Mouse (Mus musculus) embryo, embryonic 10.5 days (tissue): Measurements from ENCODE around the gene Agrp.
"Not testable (repeated sequence)": the region's sequence is repeated elsewhere in the genome, so short reads cannot be mapped to it uniquely, and the experiment has no call there.

ENCODE experiments used
- DNase-seq: peaks from one replicate; pipeline ENCODE4 v3.0.0-alpha.2; 2015; ENCODE audit warnings: low spot score

Agrp gene

GRCm38 (mm10) chr8:105598777-105599176 lies 38.4 kb downstream of the Agrp start:
- no peak for DNase-seq

DNA sequence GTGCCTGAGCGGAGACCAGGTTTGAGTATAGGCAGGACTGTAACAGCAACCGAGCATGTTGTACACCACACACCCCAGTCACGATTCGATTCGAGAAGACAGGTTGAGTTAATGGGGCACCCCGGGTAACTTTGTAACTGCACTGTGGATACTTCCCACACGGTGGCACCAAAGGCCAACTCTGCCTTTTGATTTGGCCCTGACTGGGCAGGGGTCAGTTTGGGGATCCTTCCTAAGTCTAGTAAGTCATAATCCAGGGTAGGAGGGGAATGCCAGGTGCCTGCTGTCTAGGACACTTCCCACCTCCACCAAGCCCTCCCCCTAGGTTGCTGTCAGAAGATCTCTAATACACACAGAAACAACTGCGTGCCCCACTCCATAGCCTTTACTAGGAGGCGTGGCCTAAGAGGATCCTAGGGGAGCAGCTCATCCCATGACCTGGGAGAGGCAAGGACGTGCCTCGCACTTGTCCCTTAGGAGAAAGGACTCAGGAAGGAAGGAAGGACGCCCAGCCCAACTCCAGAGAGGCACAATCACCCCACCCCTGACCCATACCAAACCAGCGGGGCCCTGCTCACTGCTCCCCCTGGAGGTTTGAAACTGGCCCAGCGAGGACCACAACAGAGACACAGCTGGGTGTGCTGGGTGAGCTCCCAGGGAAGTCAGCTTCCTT lies 40.7 kb downstream of the Agrp start:
- DNase-seq = peak; percentile 82

DNA sequence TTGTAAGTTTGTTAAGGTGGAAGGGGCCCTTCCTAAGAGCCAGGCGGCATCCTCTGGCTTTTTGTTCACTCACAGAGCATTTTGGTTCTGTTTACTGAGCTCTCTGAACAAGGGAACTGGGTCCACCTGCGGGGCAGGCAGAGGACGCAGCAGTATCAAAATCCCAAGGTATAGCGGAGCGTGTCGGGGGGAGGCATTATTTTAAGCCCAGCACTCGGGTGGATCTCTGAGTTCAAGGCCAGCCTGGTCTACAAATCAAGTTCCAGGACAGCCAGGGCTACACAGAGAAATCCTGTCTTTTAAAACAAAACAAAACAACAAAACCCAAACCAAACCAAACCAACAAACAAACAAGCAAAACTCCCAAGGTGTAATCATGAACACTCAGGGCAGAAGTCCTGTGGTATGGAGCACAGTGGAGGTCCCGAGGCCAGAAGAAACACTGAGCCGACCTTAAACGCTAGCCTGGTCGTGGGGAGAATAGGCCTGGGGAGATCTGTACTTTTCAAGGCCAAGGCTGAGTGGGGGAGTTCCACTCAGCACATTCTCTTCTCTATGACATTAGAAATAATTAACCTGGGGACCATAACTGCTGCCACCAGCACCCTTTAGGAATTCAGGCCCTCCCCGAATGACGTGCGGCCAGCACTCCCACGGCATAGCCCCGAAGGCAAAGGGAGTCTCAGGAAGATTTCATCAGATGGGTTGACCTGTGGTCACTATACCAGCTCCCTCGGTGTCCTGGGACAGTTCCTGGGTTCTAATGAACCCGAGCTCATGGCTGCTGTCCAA lies 42.5 kb downstream of the Agrp start:
- DNase-seq = no peak

DNA sequence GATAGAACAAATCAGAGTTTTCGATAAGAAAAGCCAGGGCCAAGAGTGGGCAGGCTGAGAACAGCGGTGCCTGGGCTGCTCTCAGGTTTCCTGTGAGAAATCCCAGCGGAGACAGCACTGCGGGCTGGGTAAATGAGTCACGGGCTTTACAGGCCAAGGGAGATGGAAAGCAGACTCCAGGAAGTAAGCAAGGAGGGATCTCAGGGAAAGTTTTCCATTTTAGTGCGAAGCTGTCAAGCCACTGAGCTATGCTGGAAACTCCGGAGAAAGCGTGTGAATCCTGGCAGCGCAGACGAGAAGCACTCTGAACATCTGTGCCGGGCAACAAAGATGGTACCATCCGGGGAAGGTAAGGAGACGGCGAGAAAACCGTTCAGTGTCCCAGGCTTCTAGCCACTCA lies 43.3 kb downstream of the Agrp start:
- DNase-seq = peak; percentile 69

DNA sequence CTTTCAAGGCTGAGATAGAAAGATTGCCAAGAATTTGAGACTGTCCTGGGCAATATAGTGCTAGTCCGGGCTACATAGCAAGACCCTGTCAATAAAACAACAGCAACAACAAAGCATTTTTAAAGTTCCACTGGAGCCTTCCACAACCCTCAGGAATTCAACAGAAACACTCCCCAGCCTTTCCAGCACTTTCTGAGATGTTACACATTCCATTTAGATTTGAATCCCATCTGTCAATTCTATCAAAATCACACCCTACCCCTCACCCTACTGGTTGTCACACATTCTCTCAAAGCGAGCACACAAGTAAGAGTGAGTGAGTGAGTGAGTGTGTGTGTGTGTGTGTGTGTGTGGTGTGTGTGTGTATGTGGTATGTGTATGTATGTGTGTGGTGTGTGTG lies 44.8 kb downstream of the Agrp start:
- DNase-seq = no peak

DNA sequence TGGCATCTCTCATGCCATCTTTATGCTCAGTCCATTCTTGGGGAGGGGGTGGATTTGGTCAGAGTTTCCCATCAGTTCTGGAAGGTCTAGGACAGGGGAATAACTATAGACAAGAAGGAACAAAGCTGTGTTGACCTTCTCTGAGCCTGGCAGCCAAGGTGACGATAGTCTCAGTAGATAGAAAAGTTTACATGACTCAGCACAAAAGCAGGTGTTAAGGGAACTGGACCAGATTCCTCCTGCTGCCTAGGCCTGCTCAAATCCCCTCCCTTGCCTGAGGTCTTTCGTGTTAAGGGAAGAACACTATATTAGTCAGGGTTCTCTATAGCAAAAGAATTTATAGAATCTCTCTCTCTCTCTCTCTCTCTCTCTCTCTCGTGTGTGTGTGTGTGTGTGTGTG lies 57.5 kb downstream of the Agrp start:
- no peak for DNase-seq

DNA sequence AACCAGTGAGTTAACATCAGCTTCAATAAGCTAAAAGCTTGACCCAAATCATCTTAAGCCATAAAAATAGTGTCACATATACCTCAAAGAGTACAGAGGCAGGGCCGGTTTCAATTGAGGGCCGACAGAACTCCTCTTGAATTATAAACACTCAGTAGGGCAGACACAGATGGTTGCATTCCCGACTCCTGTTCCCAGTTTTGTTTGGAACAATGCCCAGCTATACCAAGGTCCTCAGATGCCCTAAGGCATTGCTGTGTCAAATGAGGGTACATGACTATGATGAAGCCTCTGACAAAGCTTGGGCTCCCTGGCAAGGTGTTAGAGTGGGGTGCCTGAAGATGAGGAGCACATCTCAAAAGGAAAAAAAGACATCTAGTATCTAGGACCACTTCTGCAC lies 61.7 kb downstream of the Agrp start:
- DNase-seq = no peak

- no peak for DNase-seq
Observed at GRCm38 (mm10) chr8:105574741-105575140, 62.5 kb downstream of the Agrp start.

DNA sequence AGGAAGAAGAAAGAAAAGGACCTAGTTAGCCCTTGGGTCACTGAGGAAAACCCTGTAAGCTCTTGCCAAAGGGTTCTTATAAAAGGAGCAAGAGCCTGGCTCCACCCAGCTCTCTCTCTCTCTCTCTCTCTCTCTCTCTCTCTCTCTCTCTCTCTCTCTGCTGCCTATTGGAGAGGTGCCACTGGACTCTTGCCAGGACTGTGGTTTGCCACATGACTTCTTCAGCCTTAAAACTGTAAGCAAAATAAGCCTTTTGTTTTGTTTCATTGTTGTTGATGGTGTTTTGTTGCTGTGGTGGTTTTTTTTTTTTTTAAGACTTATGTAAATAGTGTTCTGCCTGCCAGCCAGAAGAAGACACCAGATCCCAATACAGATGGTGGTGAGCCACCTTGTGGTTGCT lies 63.8 kb downstream of the Agrp start:
- DNase-seq = no peak

DNA sequence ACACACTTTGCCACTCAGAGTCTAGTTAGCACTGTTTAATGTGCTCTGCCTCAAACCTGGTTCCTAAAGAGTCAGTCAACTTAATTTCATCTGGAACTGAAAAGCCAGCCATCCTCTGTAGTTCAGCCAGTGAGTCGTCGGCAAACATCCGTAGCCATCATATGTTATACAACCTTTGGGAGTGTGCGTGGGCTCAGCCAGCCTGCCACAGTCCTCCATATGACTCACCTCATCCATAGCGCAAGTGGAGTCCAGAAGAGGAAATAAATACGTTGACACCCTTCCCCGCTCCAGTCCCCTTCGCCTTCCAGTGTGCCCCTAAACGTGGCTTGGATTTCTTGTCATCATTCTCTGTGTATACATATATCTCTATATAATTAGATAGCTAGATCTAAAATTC lies 65.4 kb downstream of the Agrp start:
- DNase-seq = no peak

GRCm38 (mm10) chr8:105566703-105567595 lies 70.2 kb downstream of the Agrp start:
- peak; percentile 39 for DNase-seq

DNA sequence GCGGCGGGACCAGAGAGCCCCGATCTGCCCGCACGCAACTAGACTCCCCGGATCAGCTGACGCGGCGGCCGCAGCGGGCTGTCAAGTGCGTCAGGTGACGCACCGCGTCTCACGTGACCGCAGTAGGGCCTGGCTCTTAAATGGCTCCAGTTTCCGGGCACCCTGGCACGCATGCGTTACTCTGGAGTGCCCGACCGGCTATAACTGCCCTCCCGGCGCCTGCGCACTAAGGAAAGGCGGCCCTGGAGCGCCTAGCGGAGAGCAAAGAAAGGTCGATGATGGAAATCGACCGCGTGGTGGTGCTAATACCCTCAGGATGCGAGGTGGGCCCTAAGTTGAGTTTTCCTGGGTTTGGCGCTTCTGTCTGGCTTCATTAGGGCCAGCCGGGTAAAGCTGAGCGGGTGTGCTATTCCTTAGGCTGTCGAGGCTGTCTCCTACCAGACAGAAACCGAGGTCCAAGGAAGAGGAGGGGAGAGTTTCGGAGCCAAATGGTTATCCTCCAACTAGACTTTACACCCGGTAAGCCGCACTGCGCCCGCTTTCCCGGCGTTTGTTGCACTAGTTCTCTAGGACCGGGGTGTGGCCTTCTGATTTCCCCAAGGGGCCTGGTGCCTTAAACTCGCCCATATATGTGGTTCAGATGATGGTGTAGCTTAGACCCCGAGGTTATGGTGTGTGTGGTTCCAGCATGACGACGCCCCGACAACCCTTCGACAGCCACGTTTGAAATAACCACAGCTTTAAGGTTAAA lies 71.1 kb downstream of the Agrp start, which contains the start of gene Atp6v0d1:
Gene Atp6v0d1, minus strand, starts transcription at position 96 of the 751 bp plus-strand sequence.
- DNase-seq = peak; percentile 100

DNA sequence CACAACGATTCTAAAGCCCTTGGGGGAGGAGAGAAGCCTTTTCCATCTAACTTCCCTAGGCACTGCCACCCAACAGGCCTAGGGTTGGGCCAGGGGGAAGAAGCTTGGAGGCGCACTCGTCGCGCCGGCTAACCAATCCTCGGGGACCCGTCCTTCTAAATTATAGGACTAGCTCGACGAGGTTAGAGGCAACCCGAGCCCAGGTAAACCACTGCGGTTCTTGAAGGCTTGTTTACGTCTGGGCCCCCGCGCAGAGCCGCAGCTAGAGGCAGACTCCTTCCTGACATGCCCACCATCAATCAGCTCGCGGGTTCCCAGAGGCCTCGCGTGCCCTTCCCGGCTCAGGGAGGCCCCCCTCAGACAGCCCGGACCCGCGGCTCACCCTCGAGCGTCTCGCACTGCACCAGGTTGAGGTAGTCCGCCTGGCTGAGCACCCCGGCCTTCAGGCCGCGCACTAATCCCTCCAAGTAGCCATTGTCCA lies 71.8 kb downstream of the Agrp start:
- DNase-seq = peak; percentile 19

DNA sequence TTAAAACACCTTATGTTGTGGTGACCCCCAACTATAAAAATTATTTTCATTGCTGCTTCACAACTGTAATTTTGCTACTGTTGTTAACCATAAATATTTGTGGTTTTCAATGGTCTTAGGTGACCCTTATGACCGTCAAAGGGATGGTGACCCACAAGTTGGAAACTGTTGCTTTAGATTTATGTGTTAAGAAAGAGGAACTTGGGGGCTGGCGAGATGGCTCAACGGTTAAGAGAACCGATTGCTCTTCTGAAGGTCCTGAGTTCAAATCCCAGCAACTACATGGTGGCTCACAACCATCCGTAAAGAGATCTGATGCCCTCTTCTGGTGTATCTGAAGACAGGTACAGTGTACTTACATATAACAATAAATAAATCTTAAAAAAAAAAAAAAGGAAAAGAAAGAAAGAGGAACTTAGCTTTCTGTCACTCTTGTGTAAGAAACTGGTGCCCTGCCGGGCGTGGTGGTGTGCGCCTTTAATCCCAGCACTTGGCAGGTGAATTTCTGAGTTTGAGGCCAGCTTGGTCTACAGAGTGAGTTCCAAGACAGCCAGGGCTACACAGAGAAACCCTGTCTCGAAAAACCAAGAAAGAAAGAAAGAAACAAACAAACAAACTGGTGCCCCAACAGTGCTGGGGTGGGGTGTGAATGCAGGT lies 72.5 kb downstream of the Agrp start:
- not testable (repeated sequence) for DNase-seq

DNA sequence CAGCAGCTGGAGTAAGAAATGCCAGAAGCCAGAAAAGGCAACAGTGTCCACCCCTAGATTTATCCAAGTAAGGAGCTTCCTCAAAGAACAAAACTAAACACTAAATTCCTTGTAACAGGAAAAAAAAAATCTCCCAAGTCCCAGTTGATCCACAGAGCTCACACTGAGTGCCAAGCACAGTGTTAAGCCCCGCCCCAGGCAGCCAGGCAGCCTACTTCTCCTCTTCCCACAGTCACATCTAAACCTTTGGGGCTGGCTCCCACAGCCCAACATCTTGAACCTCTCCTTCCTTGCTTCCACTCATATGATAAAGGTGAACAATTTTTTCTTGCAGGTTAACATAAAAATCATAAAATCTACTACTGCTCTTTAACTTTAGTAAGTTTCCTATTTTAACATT lies 73.3 kb downstream of the Agrp start:
- no peak for DNase-seq

- DNase-seq = no peak
Observed at GRCm38 (mm10) chr8:105562863-105563262, 74.3 kb downstream of the Agrp start.

DNA sequence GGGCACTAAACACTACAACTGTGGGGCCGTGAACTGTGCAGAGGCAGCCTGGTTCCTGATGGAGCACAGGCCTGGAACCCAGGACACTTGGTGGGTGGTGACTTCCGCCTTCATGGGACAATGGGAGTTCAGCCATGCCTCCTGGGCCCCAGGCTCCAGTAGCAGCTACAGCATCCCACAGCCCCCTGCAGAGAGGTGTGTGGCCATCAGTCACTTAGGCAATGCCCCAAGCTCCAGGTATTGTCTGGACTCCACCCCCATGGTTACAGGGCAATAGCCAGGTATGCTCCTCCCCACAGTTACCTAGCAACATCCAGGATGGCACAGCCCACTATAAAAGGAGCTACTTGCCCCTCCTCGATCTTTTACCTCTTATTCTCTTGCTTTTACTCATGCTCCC lies 82.0 kb downstream of the Agrp start:
- DNase-seq = no peak

DNA sequence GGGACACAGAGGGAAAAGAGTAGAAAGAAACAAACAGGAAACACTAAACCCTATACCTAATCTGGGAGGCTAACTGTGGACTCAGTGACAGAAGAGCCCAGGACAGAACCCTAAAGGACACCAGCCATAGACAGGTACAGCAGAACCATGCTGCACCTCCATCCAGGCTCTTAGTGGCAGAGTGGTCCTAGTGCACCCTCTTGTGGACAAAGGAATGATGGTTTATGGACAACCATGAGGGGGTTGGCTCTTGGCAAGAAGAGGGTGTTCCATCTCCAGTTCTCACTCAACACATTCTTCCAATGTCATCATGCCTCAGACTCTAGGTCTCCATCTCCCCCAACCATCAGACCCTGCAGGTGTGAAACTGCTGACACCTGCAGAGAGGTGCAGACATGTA lies 83.1 kb downstream of the Agrp start:
- DNase-seq = peak; percentile 83

DNA sequence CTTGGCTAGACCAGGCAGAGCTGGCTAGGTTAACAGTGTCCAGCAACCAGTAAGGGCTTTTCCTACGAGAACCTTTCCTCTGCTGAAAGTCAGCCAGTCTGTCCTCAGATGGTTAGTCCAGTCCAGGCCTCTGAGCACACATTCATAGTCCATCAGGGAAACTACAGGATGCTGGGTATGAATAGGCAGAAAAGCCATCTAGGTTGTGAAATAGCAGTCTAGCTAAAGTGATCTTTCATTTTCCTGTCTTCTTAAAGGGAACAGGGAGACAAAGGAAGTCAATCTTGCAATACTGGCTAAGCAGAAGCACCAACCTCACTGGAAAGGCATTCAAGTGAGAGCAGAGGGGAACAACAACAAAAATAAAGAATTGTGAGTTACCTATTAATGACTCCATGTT lies 84.4 kb downstream of the Agrp start:
- no peak for DNase-seq

DNA sequence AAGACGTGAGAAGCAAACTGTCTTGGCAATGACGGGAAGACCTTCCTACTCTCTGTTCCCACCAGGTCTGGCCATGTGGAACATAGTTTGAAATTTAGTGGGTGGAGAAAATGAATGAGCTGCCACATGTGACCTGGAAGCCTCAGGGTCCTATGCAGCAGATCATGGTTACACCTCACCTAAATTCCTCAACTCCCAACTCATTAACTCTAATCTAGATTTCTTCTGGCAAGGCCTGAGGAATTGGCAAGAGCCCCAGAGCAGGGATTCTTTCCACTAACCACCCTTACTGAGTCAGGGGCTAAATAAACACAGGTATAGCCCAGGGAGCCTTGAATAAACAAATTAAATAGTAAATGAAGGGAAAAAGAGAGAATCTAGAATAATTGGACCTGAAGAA lies 85.2 kb downstream of the Agrp start:
- no peak for DNase-seq

DNA sequence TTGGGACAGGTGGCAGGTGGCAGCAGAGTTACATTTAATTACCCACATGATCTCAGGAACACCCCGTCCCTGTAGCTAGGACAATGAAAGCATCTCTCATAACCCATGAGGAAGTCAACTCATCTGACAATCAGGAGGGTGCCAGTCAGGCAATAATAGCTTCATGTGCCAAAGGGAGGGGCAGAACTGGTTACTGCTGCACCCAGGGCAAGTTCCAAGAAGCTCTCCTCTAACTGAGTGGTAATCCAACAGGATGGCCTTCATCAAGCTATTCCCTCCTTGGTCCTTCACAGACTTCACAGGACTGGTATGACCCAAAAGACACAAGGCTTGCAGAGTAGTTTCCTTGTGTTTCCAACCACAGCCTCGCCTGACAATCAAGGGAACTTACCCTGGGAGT lies 87.1 kb downstream of the Agrp start:
- no peak for DNase-seq
